Mouse (Mus musculus) left cerebral cortex, adult 2 months (tissue): ENCODE data around the gene Rhbdd1. TPM values are rescaled to one million over a fixed set of nuclear protein-coding genes. Genes with fewer than 3 reads are reported as not detected.
A peak's percentile ranks its signal among the peaks of the same experiment; 100 is the strongest.

Experiments
- DNase-seq, 2 experiments: peaks; one replicate each; pipeline ENCODE4 v3.0.0; 2021 to 2022; ENCODE audit warnings: low spot score in 2 of 2, mixed read lengths in 1 of 2; ENCODE audit errors: extremely low spot score in 1 of 2
- H3K27ac ChIP-seq: fragments of 200-600 bp; 2 replicates; pipeline ENCODE4 v1.8.1; 2022
- H3K4me3 ChIP-seq: fragments of 200-600 bp; 2 replicates; pipeline ENCODE4 v1.8.1; 2022
- CTCF ChIP-seq: fragments of 200-600 bp; IDR thresholded peaks from 2 replicates; pipeline ENCODE4 v1.8.1; 2022; ENCODE audit warnings: antibody characterized with exemption, mild to moderate bottlenecking, moderate library complexity
- intact Hi-C: fragments of 180-260 bp; cut with DNase I; formaldehyde crosslinking; loops from one replicate; pipeline ENCODE4 v1.15.1; 2025
- total RNA-seq, 2 experiments: library from RNA; stranded (reverse); gene quantifications; 2 replicates each; pipeline ENCODE4 v1.2.3; 2021

Gene Rhbdd1
- total RNA-seq, 2 experiments from 2014 or later: 7.6 to 8.4 TPM

- TF ChIP-seq CTCF: no peak
- Histone ChIP-seq H3K27ac (no peak overlapping the region), H3K4me3 (no peak overlapping the region)
- intact Hi-C loops: no loop called here
- DNase-seq: peak in 1 of 2 experiments; percentile 3
Observed at GRCm38 (mm10) chr1:82411521-82411920, 95.3 kb downstream of the Rhbdd1 start.

GRCm38 (mm10) chr1:82412085-82412484, 95.8 kb downstream of the Rhbdd1 start:
- no peak for TF ChIP-seq CTCF
- intact Hi-C loops: no loop called here
- no peak for DNase-seq
- Histone ChIP-seq H3K4me3 (no peak overlapping the region), H3K27ac (no peak overlapping the region)

- intact Hi-C loops: no loop called here
- no peak overlapping the region for H3K27ac ChIP-seq
- DNase-seq: no peak
- no peak overlapping the region for H3K4me3 ChIP-seq
- TF ChIP-seq CTCF: no peak
Observed at GRCm38 (mm10) chr1:82414434-82415045, 98.3 kb downstream of the Rhbdd1 start.

GRCm38 (mm10) chr1:82415641-82416040, 99.4 kb downstream of the Rhbdd1 start:
- TF ChIP-seq CTCF: no peak
- no peak for DNase-seq
- intact Hi-C loops: no loop called here
- H3K4me3 ChIP-seq: no peak overlapping the region
- H3K27ac ChIP-seq: no peak overlapping the region

GRCm38 (mm10) chr1:82427729-82428128, 111.5 kb downstream of the Rhbdd1 start:
- TF ChIP-seq CTCF: no peak
- no peak overlapping the region for H3K27ac ChIP-seq
- DNase-seq: no peak
- no peak overlapping the region for H3K4me3 ChIP-seq
- intact Hi-C loops: no loop called here

GRCm38 (mm10) chr1:82429061-82429460, 112.8 kb downstream of the Rhbdd1 start:
- no peak for TF ChIP-seq CTCF
- H3K27ac ChIP-seq: no peak overlapping the region
- DNase-seq: no peak
- intact Hi-C loops: no loop called here
- no peak overlapping the region for H3K4me3 ChIP-seq

GRCm38 (mm10) chr1:82432919-82433648, 116.8 kb downstream of the Rhbdd1 start:
- intact Hi-C loops: loop anchor here (1.0 to 5.0 kb wide), 4 partner anchors 116 to 1118 kb away; partner anchors contain the start of genes Irs1 and Rhbdd1
- Histone ChIP-seq H3K27ac (no peak overlapping the region), H3K4me3 (peak overlapping the region; percentile 37)
- peak; percentile 71 to 76 for DNase-seq
- TF ChIP-seq CTCF: peak; percentile 93

- DNase-seq: no peak
- Histone ChIP-seq H3K27ac (no peak overlapping the region), H3K4me3 (no peak overlapping the region)
- TF ChIP-seq CTCF: no peak
- intact Hi-C loops: loop anchor here (1.0 to 5.0 kb wide), 4 partner anchors 116 to 1118 kb away; partner anchors contain the start of genes Irs1 and Rhbdd1
Observed at GRCm38 (mm10) chr1:82433649-82434005, 117.4 kb downstream of the Rhbdd1 start.

GRCm38 (mm10) chr1:82437273-82437672, 121.0 kb downstream of the Rhbdd1 start:
- no peak for TF ChIP-seq CTCF
- intact Hi-C loops: no loop called here
- DNase-seq: no peak
- Histone ChIP-seq H3K4me3 (no peak overlapping the region), H3K27ac (no peak overlapping the region)

GRCm38 (mm10) chr1:82440123-82440522, 123.9 kb downstream of the Rhbdd1 start:
- no peak overlapping the region for H3K27ac ChIP-seq
- intact Hi-C loops: no loop called here
- H3K4me3 ChIP-seq: no peak overlapping the region
- no peak for TF ChIP-seq CTCF
- no peak for DNase-seq

GRCm38 (mm10) chr1:82443517-82443916, 127.3 kb downstream of the Rhbdd1 start:
- TF ChIP-seq CTCF: no peak
- intact Hi-C loops: no loop called here
- Histone ChIP-seq H3K27ac (no peak overlapping the region), H3K4me3 (no peak overlapping the region)
- DNase-seq: no peak

GRCm38 (mm10) chr1:82446049-82446448, 129.8 kb downstream of the Rhbdd1 start:
- no peak for TF ChIP-seq CTCF
- no peak for DNase-seq
- no peak overlapping the region for H3K27ac ChIP-seq
- no peak overlapping the region for H3K4me3 ChIP-seq
- intact Hi-C loops: no loop called here

- intact Hi-C loops: no loop called here
- no peak for DNase-seq
- TF ChIP-seq CTCF: no peak
- Histone ChIP-seq H3K4me3 (no peak overlapping the region), H3K27ac (no peak overlapping the region)
Observed at GRCm38 (mm10) chr1:82449851-82450250, 133.6 kb downstream of the Rhbdd1 start.
